Mouse (Mus musculus) limb, embryonic 14.5 days (tissue): Measurements from ENCODE around the gene Rnf181. TPM values are rescaled to one million over a fixed set of nuclear protein-coding genes. Genes with fewer than 3 reads are reported as not detected.
A peak's percentile ranks its signal among the peaks of the same experiment; 100 is the strongest.

Experiments used
- ATAC-seq: fragments of 200-750 bp; cut with Nextera tagmentation; 2 replicates; pipeline ENCODE4 v1.8.0; 2017; ENCODE audit warnings: low read depth, moderate number of reproducible peaks, moderate TSS enrichment; ENCODE audit not compliant: low FRiP score
- DNase-seq: peaks from one replicate; pipeline ENCODE4 v3.0.0-alpha.2; 2015; ENCODE audit warnings: low spot score
- H3K27ac ChIP-seq: fragments of 300-500 bp; sonication (generic); replicated peaks from 2 replicates; pipeline ENCODE4 v1.5.1; 2014; ENCODE audit warnings: low read depth, mild to moderate bottlenecking, low read length, moderate library complexity, mixed read lengths
- H3K27me3 ChIP-seq: fragments of 300-500 bp; sonication (generic); 2 replicates; pipeline ENCODE4 v1.6.1; 2014; ENCODE audit warnings: low read length, mixed read lengths; ENCODE audit not compliant: control insufficient read depth, insufficient read depth
- H3K36me3 ChIP-seq: fragments of 300-500 bp; sonication (generic); 2 replicates; pipeline ENCODE4 v1.6.1; 2014; ENCODE audit warnings: mild to moderate bottlenecking, low read length, moderate library complexity, mixed read lengths; ENCODE audit not compliant: control insufficient read depth, insufficient read depth
- H3K4me1 ChIP-seq: fragments of 300-500 bp; sonication (generic); 2 replicates; pipeline ENCODE4 v1.6.1; 2014; ENCODE audit warnings: antibody characterized with exemption, low read length, mixed read lengths; ENCODE audit not compliant: control insufficient read depth, insufficient read depth
- H3K4me2 ChIP-seq: fragments of 300-500 bp; sonication (generic); replicated peaks from 2 replicates; pipeline ENCODE4 v1.6.1; 2014; ENCODE audit warnings: low read depth, mild to moderate bottlenecking, low read length, moderate library complexity; ENCODE audit not compliant: severe bottlenecking
- H3K4me3 ChIP-seq: fragments of 300-500 bp; sonication (generic); replicated peaks from 2 replicates; pipeline ENCODE4 v1.5.1; 2014; ENCODE audit warnings: low read length
- H3K9ac ChIP-seq: fragments of 300-500 bp; sonication (generic); 2 replicates; pipeline ENCODE4 v1.6.1; 2014; ENCODE audit warnings: mild to moderate bottlenecking, low read depth, low read length, moderate library complexity; ENCODE audit not compliant: severe bottlenecking
- H3K9me3 ChIP-seq: fragments of 300-500 bp; sonication (generic); 2 replicates; pipeline ENCODE4 v1.6.1; 2016; ENCODE audit warnings: low read length; ENCODE audit not compliant: control insufficient read depth
- POLR2A ChIP-seq: fragments of 200-500 bp; IDR thresholded peaks from 2 replicates; pipeline ENCODE4 v1.8.0; 2012; ENCODE audit warnings: inconsistent platforms, mild to moderate bottlenecking, moderate library complexity, borderline replicate concordance; ENCODE audit not compliant: insufficient read depth, insufficient read length; ENCODE audit errors: extremely low read depth
- WGBS: fragments of 180-500 bp; shearing (Covaris S2); extraction: QIAGEN DNeasy Blood & Tissue Kit; methylation state at CpG from one replicate; pipeline ENCODE4 v1.1.7; 2014; 5-methylcytosine and 5-hydroxymethylcytosine counted together
- polyA plus RNA-seq, 2 experiments: library from polyadenylated mRNA; depleted of rRNA in 1 of 2; stranded (reverse) in 1 of 2; unstranded in 1 of 2; fragments of >200 nt; fragmentation: Nextera tagmentation in 1 of 2; extraction: Ambion mirVana in 1 of 2; gene quantifications; 2 replicates each; pipeline versions ENCODE4 v1.2.1 to v1.2.3; 2012 to 2014

The Rnf181 gene
- polyA plus RNA-seq, 2 experiments, result 65.7 to 84.4 TPM

DNA sequence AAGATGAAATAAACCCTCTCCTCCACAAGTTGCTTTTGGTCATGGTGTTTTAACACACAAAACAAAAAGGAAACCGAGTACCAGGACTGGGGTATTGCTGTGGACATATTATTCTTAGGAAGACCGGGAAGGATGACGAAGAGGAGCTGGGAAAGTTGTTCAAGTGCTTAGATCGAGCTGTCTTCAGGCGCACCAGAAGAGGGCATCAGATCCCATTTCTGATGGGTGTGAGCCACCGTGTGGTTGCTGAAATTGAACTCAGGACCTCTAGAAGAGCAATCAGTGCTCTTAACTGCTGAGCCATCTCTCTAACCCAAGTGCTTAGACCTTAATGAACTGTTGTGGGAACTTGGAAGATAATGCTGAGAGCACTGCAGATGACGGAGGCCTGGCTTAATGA, 2.7 kb downstream of the Rnf181 start:
- no peak overlapping the region for H3K4me2 ChIP-seq
- no peaks in the 10 kb centered on the region for H3K27me3 ChIP-seq
- 41% methylated on average over 7 of the region's 7 CpGs for WGBS
- ATAC-seq (no peak), DNase-seq (no peak)
- H3K9me3 ChIP-seq, result no peaks in the 10 kb centered on the region
- H3K27ac ChIP-seq, result no peak overlapping the region
- no peak for TF ChIP-seq POLR2A
- H3K4me1 ChIP-seq, result peaks cover 7% of the 10 kb centered on the region
- H3K4me3 ChIP-seq, result no peak overlapping the region
- peaks cover 16% of the 10 kb centered on the region for H3K36me3 ChIP-seq
- H3K9ac ChIP-seq, result no peak overlapping the region

DNA sequence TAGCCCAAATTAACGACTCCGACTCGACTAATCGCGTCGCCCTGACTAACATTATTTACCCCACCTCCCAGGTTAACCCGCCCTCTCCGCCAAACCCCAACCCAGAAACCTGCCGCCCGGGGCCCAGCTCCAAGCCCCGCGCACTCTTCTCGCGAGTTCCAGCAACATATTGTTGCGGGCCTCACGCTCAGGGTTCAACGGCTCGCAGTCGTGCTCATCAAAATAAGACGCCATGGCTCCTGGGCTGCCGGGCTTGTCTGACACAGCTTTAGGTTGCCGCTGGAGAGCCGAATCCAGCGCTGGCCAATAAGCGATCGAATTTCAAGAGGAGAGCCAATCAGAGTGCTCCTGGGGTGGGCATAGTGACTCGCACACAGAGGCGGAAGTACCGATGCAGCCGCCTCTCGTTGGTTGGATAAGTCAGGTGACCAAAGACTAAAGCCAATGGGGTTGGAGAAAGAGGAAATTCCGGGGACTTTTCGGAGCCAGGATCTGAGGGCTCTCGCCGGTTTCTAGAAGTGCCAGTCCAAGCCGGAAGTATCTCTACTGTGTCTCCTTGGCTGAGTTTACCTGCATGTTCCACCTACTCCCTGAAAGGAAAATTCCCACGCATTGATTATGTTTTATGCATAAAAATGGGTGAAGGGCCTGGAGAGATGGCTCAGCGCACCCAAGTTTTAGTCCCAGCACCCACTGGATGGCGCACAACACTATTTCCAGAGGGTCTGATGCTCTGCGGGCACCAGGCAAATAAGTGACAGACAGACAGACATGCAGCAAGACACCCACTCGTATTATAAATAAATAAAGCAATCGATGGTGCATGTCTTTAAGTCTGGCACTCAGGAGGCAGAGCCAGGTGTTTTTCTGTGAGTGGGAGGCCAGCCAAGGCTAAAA, 4.4 kb downstream of the Rnf181 start:
- H3K4me2 ChIP-seq, result peak overlapping the region; percentile 79
- DNase-seq (peak; percentile 98), ATAC-seq (peak; percentile 99)
- no peaks in the 10 kb centered on the region for H3K27me3 ChIP-seq
- peak overlapping the region; percentile 69 for H3K4me3 ChIP-seq
- peak overlapping the region; percentile 71 for H3K9ac ChIP-seq
- WGBS, result under 1% methylated on average over 42 of the region's 42 CpGs
- no peak for TF ChIP-seq POLR2A
- H3K9me3 ChIP-seq, result no peaks in the 10 kb centered on the region
- peaks cover 7% of the 10 kb centered on the region for H3K4me1 ChIP-seq
- 0 out of 2 replicates have a peak overlapping the region, but pooled peaks have one; percentile 16 for H3K27ac ChIP-seq
- H3K36me3 ChIP-seq, result peaks cover 22% of the 10 kb centered on the region

DNA sequence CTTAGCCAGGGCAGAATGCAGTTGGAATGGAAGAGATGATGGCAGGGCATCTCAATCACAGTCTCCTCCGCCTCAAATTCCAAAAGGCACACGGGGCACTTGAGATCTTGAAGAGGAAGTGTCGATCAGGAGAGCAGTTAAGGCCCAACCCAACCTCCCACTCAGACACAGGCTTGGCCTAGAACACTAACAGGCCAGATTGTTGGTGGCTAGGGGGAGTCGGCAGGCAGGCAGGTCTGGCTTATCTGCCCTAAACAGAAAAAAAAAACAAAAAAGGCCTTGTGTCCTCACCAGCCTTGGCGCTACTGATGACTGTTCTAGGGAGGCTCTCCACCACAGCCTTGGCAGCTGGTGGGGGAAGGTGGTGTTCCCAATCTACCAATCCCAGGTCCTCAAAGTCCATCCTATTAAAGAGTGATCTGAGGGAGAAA, 5.6 kb downstream of the Rnf181 start:
- ATAC-seq (no peak), DNase-seq (no peak)
- Histone ChIP-seq H3K27ac (no peak overlapping the region), H3K36me3 (peaks cover 22% of the 10 kb centered on the region), H3K4me1 (peaks cover 10% of the 10 kb centered on the region), H3K9ac (no peak overlapping the region), H3K4me2 (peak overlapping the region; percentile 79), H3K4me3 (peak overlapping the region; percentile 69), H3K27me3 (no peaks in the 10 kb centered on the region), H3K9me3 (no peaks in the 10 kb centered on the region)
- no peak for TF ChIP-seq POLR2A
- WGBS, result 77% methylated on average over 5 of the region's 5 CpGs

DNA sequence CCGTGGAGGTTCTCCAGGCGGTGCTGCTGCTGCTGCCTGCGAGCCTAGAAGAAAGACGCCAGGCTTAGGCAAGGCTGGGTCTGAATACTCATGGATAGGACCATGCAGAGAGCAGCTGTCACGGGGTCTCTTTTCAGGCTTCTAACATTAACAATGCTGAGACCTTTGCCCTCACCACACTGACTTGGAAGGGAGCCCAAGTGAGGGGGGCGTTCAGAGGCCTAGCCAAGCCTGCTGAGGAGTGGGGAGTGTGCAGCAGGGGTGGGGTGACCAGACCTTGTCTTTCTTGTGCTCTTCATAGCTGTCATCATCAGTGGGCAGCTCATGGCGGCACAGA, 6.2 kb downstream of the Rnf181 start:
- ATAC-seq (no peak), DNase-seq (no peak)
- Histone ChIP-seq H3K4me3 (no peak overlapping the region), H3K4me1 (peaks cover 11% of the 10 kb centered on the region), H3K36me3 (peaks cover 22% of the 10 kb centered on the region), H3K27me3 (no peaks in the 10 kb centered on the region), H3K9ac (no peak overlapping the region), H3K27ac (no peak overlapping the region), H3K4me2 (no peak overlapping the region), H3K9me3 (no peaks in the 10 kb centered on the region)
- no peak for TF ChIP-seq POLR2A
- WGBS, result 84% methylated on average over 7 of the region's 7 CpGs

DNA sequence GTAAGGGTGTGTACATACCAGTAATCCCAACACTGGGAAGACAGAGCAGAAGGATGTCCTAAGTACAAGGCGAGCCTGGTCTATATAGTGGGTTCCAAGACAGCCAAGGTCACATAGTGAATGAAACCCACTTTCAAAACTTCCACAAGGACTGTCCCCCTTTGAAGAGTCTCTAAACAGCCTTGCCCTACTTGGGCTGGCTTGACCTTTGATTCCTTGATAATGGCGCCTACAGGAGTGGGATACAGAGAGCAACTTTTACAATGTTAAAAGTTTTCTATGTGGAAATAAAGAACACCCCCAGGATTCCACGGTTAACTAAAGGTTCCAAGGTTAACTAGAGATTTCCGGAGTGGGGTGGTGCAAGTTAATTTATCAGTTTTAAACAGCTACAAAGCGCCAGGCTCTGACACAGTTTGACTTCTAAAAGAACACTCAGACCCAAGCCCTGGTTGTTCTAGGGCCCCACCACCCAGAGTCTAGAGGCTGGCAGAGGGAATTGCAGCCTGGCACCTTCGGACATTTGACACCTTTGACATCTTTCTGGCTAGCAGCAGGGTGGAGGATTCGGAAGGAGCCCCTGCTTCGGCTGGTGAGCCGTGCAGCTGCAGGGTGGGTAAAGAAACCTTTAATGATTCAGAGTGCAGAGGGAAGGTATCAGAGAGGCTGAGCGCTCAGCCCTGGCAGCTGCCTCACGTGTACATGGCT, 6.7 kb downstream of the Rnf181 start:
- no peaks in the 10 kb centered on the region for H3K9me3 ChIP-seq
- no peak overlapping the region for H3K4me3 ChIP-seq
- no peak overlapping the region for H3K27ac ChIP-seq
- peaks cover 22% of the 10 kb centered on the region for H3K36me3 ChIP-seq
- no peak overlapping the region for H3K9ac ChIP-seq
- no peak for TF ChIP-seq POLR2A
- no peak overlapping the region for H3K4me2 ChIP-seq
- no peaks in the 10 kb centered on the region for H3K27me3 ChIP-seq
- DNase-seq (no peak), ATAC-seq (no peak)
- H3K4me1 ChIP-seq, result peaks cover 13% of the 10 kb centered on the region
- WGBS, result 83% methylated on average over 11 of the region's 11 CpGs
